Mouse (Mus musculus) G1E (cell line): ENCODE data around the gene Plekhf1. TPM values are rescaled to one million over a fixed set of nuclear protein-coding genes. Genes with fewer than 3 reads are reported as not detected.

Source experiments
- ATAC-seq: 2 replicates; pipeline ENCODE4 v1.8.0; 2016; ENCODE audit warnings: mild to moderate bottlenecking; ENCODE audit not compliant: insufficient number of reproducible peaks, poor library complexity, low FRiP score, severe bottlenecking; ENCODE audit errors: extremely low read depth
- DNase-seq: peaks from one replicate; pipeline ENCODE4 v3.0.0; 2012; ENCODE audit warnings: low spot score
- H3K27me3 ChIP-seq: 2 replicates; pipeline ENCODE4 v1.6.1; 2012; ENCODE audit warnings: mild to moderate bottlenecking, low read length, inconsistent platforms; ENCODE audit not compliant: insufficient read depth
- H3K36me3 ChIP-seq: replicated peaks from 2 replicates; pipeline ENCODE3; 2012; ENCODE audit warnings: mild to moderate bottlenecking, inconsistent platforms
- H3K4me1 ChIP-seq: 2 replicates; pipeline ENCODE4 v1.6.1; 2012; ENCODE audit warnings: low read depth, low read length, inconsistent platforms, mixed read lengths; ENCODE audit not compliant: insufficient read depth
- H3K4me3 ChIP-seq: 2 replicates; pipeline ENCODE4 v1.5.1; 2012; ENCODE audit warnings: low read depth, mild to moderate bottlenecking, inconsistent platforms, low read length, moderate library complexity, mixed read lengths
- H3K9me3 ChIP-seq: replicated peaks from 2 replicates; pipeline ENCODE4 v1.6.1; 2012; ENCODE audit warnings: inconsistent platforms
- CTCF ChIP-seq: IDR thresholded peaks from 2 replicates; pipeline ENCODE4 v1.5.1; 2012; ENCODE audit warnings: low read depth, low read length, inconsistent platforms, mixed read lengths
- GATA1 ChIP-seq: IDR thresholded peaks from 2 replicates; pipeline ENCODE4 v1.6.1; 2012; ENCODE audit warnings: borderline replicate concordance, low read length, inconsistent platforms, mixed read lengths
- GATA2 ChIP-seq: IDR thresholded peaks from 2 replicates; pipeline ENCODE4 v1.6.1; 2012; ENCODE audit warnings: low read depth, low read length, inconsistent platforms, borderline replicate concordance
- POLR2AphosphoS5 ChIP-seq: IDR thresholded peaks from 2 replicates; pipeline ENCODE4 v1.6.1; 2012; ENCODE audit warnings: low read depth, low read length, inconsistent platforms; ENCODE audit not compliant: insufficient replicate concordance
- TAL1 ChIP-seq: conservative IDR thresholded peaks from 2 replicates; pipeline ENCODE4 v1.6.1; 2012; ENCODE audit warnings: low read depth, low read length, inconsistent platforms, mixed read lengths
- polyA plus RNA-seq: library from polyadenylated mRNA; stranded (reverse); fragments of >175 nt; gene quantifications from 2 replicates; pipeline ENCODE4 v1.2.3, GENCODE M21; 2012
- total RNA-seq, 2 experiments: library from RNA; stranded (forward) in 1 of 2; stranded (reverse) in 1 of 2; fragments of 200-1000 nt in 1 of 2; fragments of >200 nt in 1 of 2; fragmentation: Nextera tagmentation in 1 of 2; gene quantifications; 2 replicates each; pipeline ENCODE4 v1.2.3; 2014 to 2017

The Plekhf1 gene
- total and polyA plus RNA-seq, 3 experiments, result 0.60 to 1.2 (median 0.93) TPM

GRCm38 (mm10) chr7:38236400-38237105 is 8.7 kb upstream of the Plekhf1 start:
- Histone ChIP-seq H3K9me3 (no peaks in the 10 kb centered on the region), H3K36me3 (no peaks in the 10 kb centered on the region), H3K4me3 (no peak overlapping the region), H3K4me1 (no peaks in the 10 kb centered on the region), H3K27me3 (no peaks in the 10 kb centered on the region)
- no peak for TF ChIP-seq POLR2AphosphoS5
- TF ChIP-seq GATA2, result no peak
- ATAC-seq (no peak), DNase-seq (no peak)

GRCm38 (mm10) chr7:38230285-38230684 is 2.5 kb upstream of the Plekhf1 start:
- ATAC-seq (no peak), DNase-seq (no peak)
- Histone ChIP-seq H3K27me3 (peaks cover 6% of the 10 kb centered on the region; the same call in 1 of the 2 replicates), H3K36me3 (no peaks in the 10 kb centered on the region), H3K9me3 (no peaks in the 10 kb centered on the region), H3K4me1 (peaks cover 15% of the 10 kb centered on the region), H3K4me3 (no peak overlapping the region)
- TF ChIP-seq POLR2AphosphoS5 (no peak), CTCF (no peak), GATA2 (no peak), GATA1 (no peak), TAL1 (no peak)

- ATAC-seq (no peak), DNase-seq (no peak)
- H3K36me3 ChIP-seq, result no peaks in the 10 kb centered on the region
- peaks cover 6% of the 10 kb centered on the region; the same call in 1 of the 2 replicates for H3K27me3 ChIP-seq
- H3K9me3 ChIP-seq, result no peaks in the 10 kb centered on the region
- peaks cover 21% of the 10 kb centered on the region for H3K4me1 ChIP-seq
- peak overlapping the region; percentile 73; the same call in 1 of the 2 replicates for H3K4me3 ChIP-seq
- TF ChIP-seq TAL1, result no peak
- TF ChIP-seq GATA2, result no peak
- TF ChIP-seq POLR2AphosphoS5, result no peak
- TF ChIP-seq CTCF, result no peak
- TF ChIP-seq GATA1, result no peak
These were observed 513 bp upstream of the Plekhf1 start for GRCm38 (mm10) chr7:38228329-38228728.

GRCm38 (mm10) chr7:38227181-38227899 is 476 bp downstream of the Plekhf1 start:
- Histone ChIP-seq H3K36me3 (no peaks in the 10 kb centered on the region), H3K4me1 (peaks cover 21% of the 10 kb centered on the region), H3K4me3 (peak overlapping the region; percentile 73), H3K9me3 (no peaks in the 10 kb centered on the region), H3K27me3 (peaks cover 6% of the 10 kb centered on the region; the same call in 1 of the 2 replicates)
- TF ChIP-seq GATA1, result no peak
- DNase-seq (no peak), ATAC-seq (no peak)

GRCm38 (mm10) chr7:38226226-38226625 is 1.6 kb downstream of the Plekhf1 start:
- H3K4me3 ChIP-seq, result no peak overlapping the region
- peaks cover 4% of the 10 kb centered on the region for H3K36me3 ChIP-seq
- no peaks in the 10 kb centered on the region for H3K9me3 ChIP-seq
- H3K4me1 ChIP-seq, result peaks cover 21% of the 10 kb centered on the region
- TF ChIP-seq GATA2, result no peak
- TF ChIP-seq TAL1, result no peak
- TF ChIP-seq CTCF, result no peak
- TF ChIP-seq GATA1, result no peak
- no peak for TF ChIP-seq POLR2AphosphoS5
- ATAC-seq (no peak), DNase-seq (no peak)
- H3K27me3 ChIP-seq, result peaks cover 6% of the 10 kb centered on the region; the same call in 1 of the 2 replicates

- Histone ChIP-seq H3K4me3 (no peak overlapping the region), H3K4me1 (peaks cover 21% of the 10 kb centered on the region), H3K9me3 (no peaks in the 10 kb centered on the region), H3K27me3 (peaks cover 6% of the 10 kb centered on the region; the same call in 1 of the 2 replicates), H3K36me3 (peaks cover 4% of the 10 kb centered on the region)
- TF ChIP-seq POLR2AphosphoS5 (no peak), GATA2 (no peak), GATA1 (no peak), TAL1 (no peak), CTCF (no peak)
- DNase-seq (no peak), ATAC-seq (no peak)
These were observed 3.0 kb downstream of the Plekhf1 start for GRCm38 (mm10) chr7:38224577-38225369.
